Mouse (Mus musculus) frontal cortex, adult (tissue): ENCODE measurements at regions not wholly inside any gene's neighbourhood (a gene's known extent, or its start where the extent isn't known, plus 50 kb on each side); places are given as distances from the start of the nearest gene placed in this dataset.

Source experiments
- ATAC-seq: cut with Nextera tagmentation; 2 replicates; pipeline ENCODE4 v1.9.2; 2017; ENCODE audit warnings: mild to moderate bottlenecking, moderate library complexity, mixed read lengths; ENCODE audit not compliant: low TSS enrichment

- ATAC-seq = no peak; the same call in 1 of the 2 replicates
Measured at GRCm38 (mm10) chr10:46454442-46454841, 876.8 kb downstream of the Hace1 start.

DNA sequence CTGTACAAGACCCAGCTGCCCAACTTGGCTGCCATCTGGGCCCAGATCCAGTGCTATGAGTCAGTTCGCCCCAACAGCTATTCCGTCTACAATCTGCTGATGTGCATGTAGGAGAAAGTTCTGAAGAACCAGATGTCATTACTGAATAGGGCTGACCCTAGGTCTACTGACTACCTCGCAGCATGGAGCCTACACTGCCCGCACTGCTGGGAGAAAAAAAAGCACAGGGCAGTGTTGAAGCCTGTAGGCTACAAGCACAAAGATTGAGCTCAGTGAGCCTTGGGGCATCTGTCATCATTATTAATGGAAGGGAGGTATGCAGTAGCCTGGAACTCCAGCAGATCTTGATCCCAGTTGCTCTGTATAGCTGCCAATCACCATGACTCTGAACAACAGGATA lies 881.1 kb downstream of the Hace1 start:
- ATAC-seq = 0 out of 2 replicates have a peak, but pooled peaks have one; percentile 41

DNA sequence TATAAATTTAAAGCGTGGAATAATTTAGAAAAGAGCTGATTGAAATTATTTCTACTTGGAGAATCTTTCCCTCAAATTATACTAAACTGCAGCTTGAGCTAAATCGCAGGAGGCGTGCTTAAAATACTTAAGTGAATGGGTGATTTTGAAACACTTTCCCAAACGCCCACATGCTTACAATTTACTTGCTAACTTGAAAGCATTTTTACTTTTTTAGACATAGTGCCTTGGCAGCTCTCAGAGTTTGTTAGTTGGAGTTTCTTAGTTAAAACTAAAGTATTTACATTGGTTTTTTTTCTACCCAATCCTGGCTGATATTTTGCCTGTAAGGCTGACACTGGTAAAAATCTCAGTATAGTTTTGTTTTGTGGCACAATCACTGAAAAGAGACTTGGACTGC lies 906.0 kb downstream of the Hace1 start:
- ATAC-seq = peak; percentile 96
